Mouse (Mus musculus) midbrain, embryonic 11.5 days (tissue): Measurements from ENCODE around the gene Gtf2e1. TPM values are rescaled to one million over a fixed set of nuclear protein-coding genes. Genes with fewer than 3 reads are reported as not detected.

Experiments
- ATAC-seq: fragments of 200-750 bp; cut with Nextera tagmentation; 2 replicates; pipeline ENCODE4 v1.8.0; 2017; ENCODE audit warnings: moderate TSS enrichment, moderate library complexity; ENCODE audit not compliant: low FRiP score
- DNase-seq: peaks from one replicate; pipeline ENCODE4 v3.0.0; 2015; ENCODE audit warnings: low spot score; ENCODE audit errors: missing footprints
- H3K27ac ChIP-seq: fragments of 300-500 bp; sonication (generic); 2 replicates; pipeline ENCODE4 v1.5.1; 2014; ENCODE audit warnings: low read depth, low read length
- H3K27me3 ChIP-seq: fragments of 300-500 bp; sonication (generic); 2 replicates; pipeline ENCODE4 v1.6.1; 2014; ENCODE audit warnings: mild to moderate bottlenecking, low read length, moderate library complexity, mixed read lengths; ENCODE audit not compliant: control insufficient read depth, insufficient read depth
- H3K36me3 ChIP-seq: fragments of 300-500 bp; sonication (generic); 2 replicates; pipeline ENCODE4 v1.6.1; 2014; ENCODE audit warnings: mild to moderate bottlenecking, low read length, moderate library complexity, mixed read lengths; ENCODE audit not compliant: control insufficient read depth, insufficient read depth
- H3K4me1 ChIP-seq: fragments of 300-500 bp; sonication (generic); 2 replicates; pipeline ENCODE4 v1.6.1; 2014; ENCODE audit warnings: low read length; ENCODE audit not compliant: control insufficient read depth, insufficient read depth
- H3K4me2 ChIP-seq: fragments of 300-500 bp; sonication (generic); 2 replicates; pipeline ENCODE4 v1.6.1; 2014; ENCODE audit warnings: mild to moderate bottlenecking, moderate library complexity
- H3K4me3 ChIP-seq: fragments of 300-500 bp; sonication (generic); 2 replicates; pipeline ENCODE4 v1.5.1; 2014; ENCODE audit warnings: low read depth, low read length
- H3K9ac ChIP-seq: fragments of 300-500 bp; sonication (generic); 2 replicates; pipeline ENCODE4 v1.6.1; 2014; ENCODE audit warnings: low read length
- H3K9me3 ChIP-seq: fragments of 300-500 bp; sonication (generic); 2 replicates; pipeline ENCODE4 v1.6.1; 2016; ENCODE audit warnings: low read length; ENCODE audit not compliant: control insufficient read depth
- WGBS: fragments of 180-500 bp; shearing (Covaris S2); extraction: QIAGEN DNeasy Blood & Tissue Kit; methylation state at CpG from one replicate; pipeline ENCODE4 v1.1.7; 2014; 5-methylcytosine and 5-hydroxymethylcytosine counted together
- polyA plus RNA-seq: library from polyadenylated mRNA; unstranded; fragments of >200 nt; fragmentation: Nextera tagmentation; extraction: Ambion mirVana; gene quantifications from 2 replicates; pipeline ENCODE4 v1.2.1, GENCODE M21; 2014

The Gtf2e1 gene
- polyA plus RNA-seq, 1 experiment from 2014 or later, result 64.1 TPM

- Histone ChIP-seq H3K9me3 (no peaks in the 10 kb centered on the region), H3K4me2 (no peak overlapping the region), H3K9ac (no peak overlapping the region), H3K27me3 (no peaks in the 10 kb centered on the region), H3K4me1 (peaks cover 4% of the 10 kb centered on the region), H3K4me3 (no peak overlapping the region), H3K27ac (no peak overlapping the region), H3K36me3 (0 out of 2 replicates have a peak, but pooled peaks cover 3% of the 10 kb centered on the region)
- 91% methylated on average over 6 of the region's 6 CpGs for WGBS
- DNase-seq (no peak), ATAC-seq (no peak)
Measured at GRCm38 (mm10) chr16:37530170-37530569, 9.4 kb downstream of the Gtf2e1 start.

- Histone ChIP-seq H3K27me3 (no peaks in the 10 kb centered on the region), H3K4me3 (no peak overlapping the region), H3K4me2 (no peak overlapping the region), H3K9me3 (peaks cover 4% of the 10 kb centered on the region; the same call in 1 of the 2 replicates), H3K36me3 (peaks cover 13% of the 10 kb centered on the region), H3K4me1 (peaks cover 4% of the 10 kb centered on the region), H3K9ac (no peak overlapping the region), H3K27ac (no peak overlapping the region)
- DNase-seq, result no peak
- no peak for ATAC-seq
- 91% methylated on average over 3 of the region's 3 CpGs for WGBS
Measured at GRCm38 (mm10) chr16:37526688-37527223, 12.8 kb downstream of the Gtf2e1 start.

- Histone ChIP-seq H3K36me3 (peaks cover 20% of the 10 kb centered on the region), H3K4me1 (peaks cover 4% of the 10 kb centered on the region)
- 96% methylated on average over 2 of the region's 2 CpGs for WGBS
Measured at GRCm38 (mm10) chr16:37525121-37525520, 14.5 kb downstream of the Gtf2e1 start.

GRCm38 (mm10) chr16:37522100-37522697, 17.4 kb downstream of the Gtf2e1 start:
- no peak overlapping the region for H3K4me3 ChIP-seq
- no peaks in the 10 kb centered on the region for H3K27me3 ChIP-seq
- H3K9me3 ChIP-seq, result peaks cover 4% of the 10 kb centered on the region; the same call in 1 of the 2 replicates
- WGBS, result 92% methylated on average over 7 of the region's 7 CpGs
- DNase-seq (no peak), ATAC-seq (no peak)
- no peaks in the 10 kb centered on the region for H3K4me1 ChIP-seq
- H3K9ac ChIP-seq, result no peak overlapping the region
- H3K27ac ChIP-seq, result no peak overlapping the region
- no peak overlapping the region for H3K4me2 ChIP-seq
- H3K36me3 ChIP-seq, result peaks cover 26% of the 10 kb centered on the region

More at GRCm38 (mm10) chr16:37525121-37525520, 14.5 kb downstream of the Gtf2e1 start:
- Histone ChIP-seq H3K27ac (no peak overlapping the region), H3K9ac (no peak overlapping the region), H3K27me3 (no peaks in the 10 kb centered on the region), H3K9me3 (peaks cover 4% of the 10 kb centered on the region; the same call in 1 of the 2 replicates), H3K4me2 (no peak overlapping the region), H3K4me3 (no peak overlapping the region)
- no peak for ATAC-seq
- no peak for DNase-seq

GRCm38 (mm10) chr16:37520190-37521040, 19.2 kb downstream of the Gtf2e1 start:
- peaks cover 4% of the 10 kb centered on the region; the same call in 1 of the 2 replicates for H3K9me3 ChIP-seq

GRCm38 (mm10) chr16:37519721-37520120, 19.9 kb downstream of the Gtf2e1 start:
- Histone ChIP-seq H3K27ac (no peak overlapping the region), H3K4me1 (no peaks in the 10 kb centered on the region), H3K36me3 (peaks cover 26% of the 10 kb centered on the region), H3K4me2 (no peak overlapping the region), H3K9me3 (peaks cover 4% of the 10 kb centered on the region; the same call in 1 of the 2 replicates), H3K27me3 (no peaks in the 10 kb centered on the region), H3K9ac (no peak overlapping the region), H3K4me3 (no peak overlapping the region)
- WGBS, result 97% methylated on average over 1 of the region's 1 CpGs
- ATAC-seq, result no peak
- DNase-seq, result no peak

More at GRCm38 (mm10) chr16:37520190-37521040, 19.2 kb downstream of the Gtf2e1 start:
- Histone ChIP-seq H3K4me2 (no peak overlapping the region), H3K9ac (no peak overlapping the region), H3K27ac (no peak overlapping the region), H3K36me3 (peaks cover 26% of the 10 kb centered on the region), H3K27me3 (no peaks in the 10 kb centered on the region), H3K4me1 (no peaks in the 10 kb centered on the region), H3K4me3 (no peak overlapping the region)
- WGBS, result 94% methylated on average over 2 of the region's 2 CpGs
- ATAC-seq (no peak), DNase-seq (no peak)

GRCm38 (mm10) chr16:37518662-37519061, 20.9 kb downstream of the Gtf2e1 start:
- 93% methylated on average over 2 of the region's 2 CpGs for WGBS
- no peaks in the 10 kb centered on the region for H3K4me1 ChIP-seq
- ATAC-seq (no peak), DNase-seq (no peak)
- no peak overlapping the region for H3K4me3 ChIP-seq
- H3K27ac ChIP-seq, result no peak overlapping the region
- H3K4me2 ChIP-seq, result no peak overlapping the region
- no peak overlapping the region for H3K9ac ChIP-seq
- peaks cover 2% of the 10 kb centered on the region; the same call in 1 of the 2 replicates for H3K9me3 ChIP-seq
- H3K27me3 ChIP-seq, result no peaks in the 10 kb centered on the region
- H3K36me3 ChIP-seq, result peaks cover 22% of the 10 kb centered on the region

- no peaks in the 10 kb centered on the region for H3K27me3 ChIP-seq
- H3K27ac ChIP-seq, result no peak overlapping the region
- no peak overlapping the region for H3K4me2 ChIP-seq
- H3K36me3 ChIP-seq, result peaks cover 19% of the 10 kb centered on the region
- no peak overlapping the region for H3K9ac ChIP-seq
- no peak overlapping the region for H3K4me3 ChIP-seq
- DNase-seq (no peak), ATAC-seq (no peak)
- no peaks in the 10 kb centered on the region for H3K4me1 ChIP-seq
- 95% methylated on average over 4 of the region's 4 CpGs for WGBS
- no peaks in the 10 kb centered on the region for H3K9me3 ChIP-seq
Measured at GRCm38 (mm10) chr16:37517596-37518211, 21.9 kb downstream of the Gtf2e1 start.
